Mouse (Mus musculus) frontal cortex, postnatal 10 days (tissue): ENCODE measurements around the gene Hsph1.

Experiments used
- DNase-seq, 2 experiments: peaks; one replicate each; pipeline ENCODE4 v3.0.0; 2022; ENCODE audit warnings: low spot score in 2 of 2, mixed read lengths in 1 of 2

Hsph1 gene

DNA sequence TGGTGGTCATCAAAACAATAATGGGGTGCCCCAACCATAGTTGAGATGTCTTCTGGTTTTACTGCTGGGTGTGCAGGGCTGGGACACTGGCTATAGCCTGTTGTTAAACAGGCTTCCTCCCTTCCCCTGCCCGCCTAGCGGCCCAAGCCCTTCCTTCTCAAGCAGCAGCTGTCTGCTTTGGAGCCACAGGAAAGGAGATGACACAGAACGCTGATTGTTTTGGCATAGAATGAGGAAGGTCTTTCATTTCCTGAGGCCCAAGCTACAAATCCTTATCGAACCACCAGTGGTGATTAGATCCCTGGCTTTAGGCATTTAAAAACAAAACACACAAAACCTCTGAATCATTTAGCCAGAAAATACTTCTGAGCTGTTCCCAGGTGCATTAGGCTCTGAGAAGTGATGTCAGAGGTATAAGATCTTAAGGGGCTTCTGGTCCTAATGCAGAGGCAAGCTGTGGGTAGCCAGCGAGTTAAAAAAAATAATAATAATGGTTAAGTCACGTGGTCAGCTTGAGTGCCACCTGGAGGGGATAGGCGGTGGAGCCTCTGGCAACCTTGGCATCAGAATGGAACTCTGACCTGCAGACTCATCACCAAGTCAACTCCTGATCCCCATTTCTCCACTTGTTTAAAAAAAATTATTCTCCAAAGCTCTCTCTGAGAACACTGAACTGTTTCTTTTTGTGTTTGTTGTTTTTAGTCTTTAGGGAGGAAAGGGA lies 47.2 kb downstream of the Hsph1 start:
- no peak for DNase-seq

DNA sequence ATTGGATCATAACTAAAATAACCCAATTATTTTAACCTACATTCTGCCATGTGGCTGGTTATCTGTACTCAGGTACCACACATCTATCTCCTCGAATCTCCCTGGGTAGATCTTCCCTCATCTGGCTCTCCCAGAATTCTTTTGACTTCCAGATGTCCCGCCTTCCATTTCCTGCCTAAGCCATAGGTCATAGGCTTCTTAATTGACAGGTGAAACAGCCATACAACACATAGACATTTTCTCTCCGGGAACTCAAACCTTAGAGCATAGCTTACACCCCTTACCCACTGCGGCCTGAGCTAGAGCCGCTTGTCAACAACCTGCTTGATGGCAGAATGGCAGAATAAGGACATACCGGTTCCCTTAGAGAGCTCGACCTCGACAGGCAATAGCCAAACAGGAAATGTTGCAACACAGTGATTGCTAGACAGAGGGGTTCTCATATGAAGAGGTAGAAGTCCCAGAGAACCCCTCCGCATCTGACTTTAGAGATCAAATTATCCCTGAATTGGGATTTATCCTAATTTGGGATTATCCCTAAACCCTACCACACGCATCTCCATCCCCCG lies 48.8 kb downstream of the Hsph1 start:
- no peak for DNase-seq

DNA sequence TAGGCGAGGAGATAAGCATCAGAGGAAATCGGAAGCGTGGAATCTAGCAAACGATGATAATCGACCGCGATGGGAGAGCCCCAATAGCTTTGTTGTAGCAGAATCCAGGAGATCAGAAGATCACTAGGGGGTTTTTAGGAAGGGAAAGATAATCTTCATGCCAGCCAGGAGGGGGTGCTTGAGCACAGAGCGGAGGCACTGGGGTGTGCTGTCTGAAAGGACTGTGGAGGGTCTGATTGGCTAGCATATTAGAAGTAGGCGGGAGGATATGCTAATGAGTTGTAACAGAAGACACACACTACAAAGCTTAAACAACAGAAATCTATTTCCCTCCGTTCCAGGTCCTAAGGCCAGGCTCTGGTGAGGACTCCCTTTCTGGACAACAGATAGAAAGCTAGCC lies 50.3 kb downstream of the Hsph1 start:
- DNase-seq, result no peak

DNA sequence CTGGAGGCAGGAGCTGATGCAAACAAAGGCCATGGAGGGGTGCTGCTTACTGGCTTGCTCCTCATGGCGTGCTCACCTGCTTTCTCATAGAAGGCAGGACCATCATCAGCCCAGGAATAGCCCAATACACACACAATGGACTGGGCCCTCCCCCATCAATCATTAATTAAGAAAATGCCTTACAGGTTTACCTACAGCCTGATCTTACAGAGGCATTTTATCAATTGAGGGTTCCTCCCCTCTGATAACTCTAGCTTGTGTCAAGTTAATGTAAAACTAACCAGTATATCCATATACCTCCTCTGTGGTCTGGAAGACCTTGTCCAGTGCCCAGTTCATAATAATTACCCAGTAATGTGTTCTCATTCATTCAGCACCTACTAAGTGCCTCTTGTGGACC lies 50.9 kb downstream of the Hsph1 start:
- no peak for DNase-seq

DNA sequence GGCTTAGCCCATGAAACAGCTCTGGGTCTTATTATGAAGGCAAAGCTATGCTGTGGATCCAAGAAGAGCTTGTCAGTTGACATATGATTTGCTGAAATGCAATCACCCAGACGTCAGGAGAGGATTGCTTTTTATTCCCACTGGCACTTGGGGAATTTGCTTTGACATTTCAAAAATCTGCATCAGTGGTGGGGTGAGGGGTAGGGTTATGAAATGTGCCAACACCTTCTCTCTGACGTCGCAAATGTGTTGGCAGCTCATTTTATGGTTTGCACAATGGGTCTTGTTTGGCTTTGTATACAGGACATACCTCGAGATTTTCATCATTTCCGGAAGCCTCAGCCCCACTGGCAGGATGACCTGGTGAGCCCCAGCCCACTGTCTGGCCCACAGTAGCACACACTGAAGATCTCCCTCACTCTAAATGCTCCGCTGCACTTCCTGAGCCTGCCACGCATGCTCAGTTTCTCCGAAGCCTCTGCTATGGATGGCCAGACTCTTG lies 52.0 kb downstream of the Hsph1 start:
- no peak for DNase-seq

DNA sequence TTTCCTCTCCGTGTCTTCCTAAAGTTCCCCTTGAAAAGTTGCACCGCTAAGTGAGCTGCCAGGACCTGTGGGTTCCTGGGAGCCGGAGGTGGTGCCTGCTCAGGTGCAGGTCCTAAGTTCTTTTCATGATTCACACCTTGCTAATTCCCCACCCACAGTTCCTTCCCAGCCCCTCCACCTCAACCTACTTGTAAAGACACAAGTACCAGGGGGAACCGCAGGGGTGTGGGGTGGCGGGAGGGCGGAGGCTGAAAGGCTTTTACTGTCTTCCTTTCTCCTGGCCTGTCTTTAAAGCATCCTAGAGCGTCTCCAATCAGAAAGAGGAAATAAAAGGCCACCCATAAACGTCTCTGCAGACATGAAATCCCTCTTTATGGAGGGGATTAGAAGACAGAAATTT lies 52.7 kb downstream of the Hsph1 start:
- DNase-seq, result no peak

DNA sequence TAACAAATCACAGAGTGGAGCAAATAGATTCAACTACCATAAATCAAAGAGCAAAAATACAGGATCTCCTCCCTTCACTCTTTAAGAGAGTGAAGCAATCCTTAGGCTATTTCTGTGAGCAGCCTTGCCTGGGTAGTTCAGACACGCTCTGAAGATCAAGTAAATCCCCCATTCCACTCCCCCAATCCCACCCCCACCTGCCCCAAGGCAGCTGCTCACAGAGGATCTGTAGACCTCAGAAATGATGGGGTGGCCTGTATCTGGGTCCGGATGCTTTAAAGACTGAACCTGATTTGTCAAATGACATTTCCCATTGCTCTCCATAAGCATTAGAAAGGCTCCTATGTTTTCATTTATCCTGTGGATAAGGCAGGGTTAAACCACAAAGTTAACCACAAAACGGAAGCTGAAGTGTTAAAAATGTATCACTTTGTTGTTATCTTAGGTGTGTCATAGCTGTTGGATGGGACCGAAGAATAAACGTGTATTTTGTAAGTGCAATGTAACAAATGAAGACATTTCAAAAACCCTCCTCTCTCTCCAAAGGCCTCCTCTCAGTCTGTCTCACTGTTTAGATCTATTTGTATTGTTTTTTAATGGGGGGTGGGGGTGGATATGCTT lies 53.4 kb downstream of the Hsph1 start:
- DNase-seq, result no peak

DNA sequence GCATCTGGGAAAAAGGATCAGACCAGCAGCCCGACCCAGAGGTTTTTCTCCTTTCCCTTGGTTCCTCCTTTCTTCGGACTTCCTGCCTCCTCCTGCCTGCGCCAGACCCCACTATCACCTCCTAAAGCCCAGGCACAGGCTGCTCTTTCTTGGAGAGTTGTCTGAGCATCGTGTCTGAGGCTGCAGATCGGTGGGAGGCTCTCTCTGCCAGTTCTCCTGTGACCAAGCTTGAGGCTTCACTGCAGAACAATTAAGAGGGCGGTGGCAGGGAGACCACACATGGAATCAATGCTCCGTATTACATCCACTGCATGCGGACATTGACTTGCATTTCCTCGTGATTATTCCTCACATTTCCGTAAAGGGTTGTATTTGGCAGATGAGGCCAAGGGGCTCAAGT lies 58.7 kb downstream of the Hsph1 start:
- no peak for DNase-seq

DNA sequence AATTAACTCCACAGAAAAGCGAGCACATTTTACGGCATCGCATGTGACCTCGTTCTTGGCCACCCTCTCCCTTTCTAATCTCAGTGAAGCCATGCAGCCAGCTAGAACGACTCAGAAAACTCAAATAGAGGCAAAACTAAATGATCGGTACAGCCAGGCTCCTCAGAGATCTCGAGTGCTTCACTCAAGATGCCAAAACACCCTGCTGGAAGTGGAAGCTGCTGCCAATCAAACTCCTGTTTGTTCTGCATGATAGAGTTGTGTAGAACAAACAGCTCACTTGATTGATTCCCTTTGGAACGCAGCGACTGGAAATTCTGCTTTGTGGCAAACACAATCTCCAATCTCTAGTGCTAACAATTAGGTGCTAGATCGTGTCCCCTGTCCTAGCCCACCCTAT lies 59.2 kb downstream of the Hsph1 start:
- DNase-seq, result no peak

DNA sequence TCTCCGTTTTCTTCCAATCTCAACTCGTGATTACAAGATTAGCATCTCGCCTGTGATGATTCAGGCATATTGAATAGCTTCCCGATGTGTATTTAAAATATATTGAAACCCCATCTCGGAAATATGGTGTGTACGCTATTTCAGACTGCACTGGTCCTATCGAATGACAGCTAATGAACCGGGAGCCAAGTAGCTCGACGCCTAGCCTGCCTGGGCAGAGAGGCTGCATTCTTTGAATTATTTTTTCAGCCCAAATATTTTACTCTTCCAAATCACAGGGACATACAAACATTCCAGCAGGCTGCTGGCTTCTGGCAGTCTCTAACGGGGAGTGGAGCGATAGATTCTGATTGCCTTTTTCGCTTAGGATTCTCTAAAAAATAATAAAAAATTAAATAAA lies 67.2 kb downstream of the Hsph1 start:
- DNase-seq, result no peak

DNA sequence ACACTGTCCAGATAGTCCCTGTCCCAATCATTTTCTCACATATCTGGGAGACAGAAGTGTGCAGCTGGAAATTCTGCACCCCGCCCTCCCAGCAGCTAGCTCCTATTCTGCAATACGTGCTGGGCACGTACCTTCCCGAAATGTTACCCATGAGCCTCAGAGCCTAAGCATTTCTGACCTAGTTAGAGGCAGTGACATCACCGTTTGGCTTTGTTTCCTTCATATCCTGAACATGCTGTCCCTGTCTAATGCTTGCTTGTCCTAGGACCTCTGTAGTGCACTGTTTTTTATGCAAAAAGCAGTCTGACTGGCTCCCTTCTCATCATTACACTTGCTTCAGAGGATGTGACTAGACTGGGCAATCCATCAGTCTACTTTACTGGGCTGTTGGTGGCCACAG lies 69.2 kb downstream of the Hsph1 start:
- DNase-seq, result no peak

DNA sequence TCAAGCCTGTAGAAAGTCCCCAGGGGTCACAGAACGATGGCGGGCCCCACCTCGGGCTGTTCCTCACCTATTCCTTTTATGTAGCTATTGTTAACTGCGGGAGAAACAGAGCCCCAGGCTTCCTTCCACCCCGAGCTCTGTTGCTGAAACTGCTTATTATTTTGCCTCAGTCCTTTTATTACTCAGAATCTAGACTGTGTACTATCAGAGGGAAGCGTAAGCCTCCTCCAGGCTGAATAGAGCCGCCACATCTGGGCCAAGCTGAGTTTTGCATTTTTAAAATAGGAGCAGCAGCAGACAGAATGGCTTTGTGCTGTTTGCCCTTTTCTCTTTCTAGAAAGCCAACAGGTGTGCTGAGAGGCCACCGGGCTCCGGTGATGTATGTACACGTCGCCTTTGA lies 70.2 kb downstream of the Hsph1 start:
- DNase-seq, result no peak
